Mouse (Mus musculus): ENCODE results near the gene Galnt11. TPM values are rescaled to one million over a fixed set of nuclear protein-coding genes. Genes with fewer than 3 reads are reported as not detected.

Gene Galnt11
- polyA plus RNA-seq, 1 experiment: 1.8 TPM

GRCm38 (mm10) chr5:25252825-25253544 lies 31.3 kb downstream of the Galnt11 start:
- Histone ChIP-seq H3K9me3 (no peaks in the 10 kb centered on the region), H3K27me3 (replicated peaks) (no peaks in the 10 kb centered on the region), H3K4me1 (0 out of 2 replicates have a peak, but pooled peaks cover 4% of the 10 kb centered on the region), H3K36me3 (replicated peaks; ENCODE audit: low read length) (peaks cover 63% of the 10 kb centered on the region), H3K4me3 (replicated peaks) (no peak overlapping the region)
- TF ChIP-seq GATA1 (IDR thresholded peaks at IDR 0.05; ENCODE audit: borderline replicate concordance, low read length) (no peak), FLI1 (IDR thresholded peaks at IDR 0.05; ENCODE audit: low read length) (no peak)

GRCm38 (mm10) chr5:25254491-25254890 lies 32.8 kb downstream of the Galnt11 start:
- TF ChIP-seq FLI1 (IDR thresholded peaks at IDR 0.05; ENCODE audit: low read length): no peak
- TF ChIP-seq GATA1 (IDR thresholded peaks at IDR 0.05; ENCODE audit: borderline replicate concordance, low read length): no peak

DNA sequence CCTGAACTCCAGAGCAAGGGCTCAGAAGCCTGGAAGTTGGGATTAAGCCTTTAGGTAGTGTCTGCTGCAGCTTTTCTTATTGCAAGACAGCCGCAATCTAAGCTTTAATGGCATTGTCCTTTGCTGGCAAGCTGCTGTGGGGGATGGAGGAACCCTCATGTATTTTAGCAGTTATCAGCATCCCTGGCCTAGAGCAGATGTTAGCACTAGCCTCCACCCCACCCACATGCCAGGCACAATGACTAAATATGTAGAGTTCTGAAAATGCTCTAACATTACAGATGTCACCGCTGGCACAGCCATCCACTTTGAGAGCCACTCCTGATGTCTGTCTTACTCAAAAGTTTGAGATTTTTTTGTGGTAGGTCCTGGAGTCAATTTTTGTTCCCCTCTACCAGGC lies 35.0 kb downstream of the Galnt11 start:
- TF ChIP-seq GATA1 (IDR thresholded peaks at IDR 0.05; ENCODE audit: borderline replicate concordance, low read length): no peak
- TF ChIP-seq FLI1 (IDR thresholded peaks at IDR 0.05; ENCODE audit: low read length): no peak
- no peaks in the 10 kb centered on the region for H3K9me3 ChIP-seq
- no peak overlapping the region for H3K4me3 ChIP-seq (replicated peaks)
- H3K27me3 ChIP-seq (replicated peaks): no peaks in the 10 kb centered on the region
- peaks cover 72% of the 10 kb centered on the region for H3K36me3 ChIP-seq (replicated peaks; ENCODE audit: low read length)
- 0 out of 2 replicates have a peak, but pooled peaks cover 4% of the 10 kb centered on the region for H3K4me1 ChIP-seq

More at GRCm38 (mm10) chr5:25254491-25254890, 32.8 kb downstream of the Galnt11 start:
- Histone ChIP-seq H3K36me3 (replicated peaks; ENCODE audit: low read length) (peaks cover 78% of the 10 kb centered on the region), H3K4me1 (0 out of 2 replicates have a peak, but pooled peaks cover 4% of the 10 kb centered on the region), H3K4me3 (replicated peaks) (no peak overlapping the region), H3K27me3 (replicated peaks) (no peaks in the 10 kb centered on the region), H3K9me3 (no peaks in the 10 kb centered on the region)

- TF ChIP-seq FLI1 (IDR thresholded peaks at IDR 0.05; ENCODE audit: low read length): no peak
- no peak for TF ChIP-seq GATA1 (IDR thresholded peaks at IDR 0.05; ENCODE audit: borderline replicate concordance, low read length)
- no peaks in the 10 kb centered on the region for H3K4me1 ChIP-seq
- no peaks in the 10 kb centered on the region for H3K27me3 ChIP-seq (replicated peaks)
- no peaks in the 10 kb centered on the region for H3K9me3 ChIP-seq
- peaks cover 80% of the 10 kb centered on the region for H3K36me3 ChIP-seq (replicated peaks; ENCODE audit: low read length)
- H3K4me3 ChIP-seq (replicated peaks): no peak overlapping the region
Observed at GRCm38 (mm10) chr5:25261452-25261851, 39.7 kb downstream of the Galnt11 start.

DNA sequence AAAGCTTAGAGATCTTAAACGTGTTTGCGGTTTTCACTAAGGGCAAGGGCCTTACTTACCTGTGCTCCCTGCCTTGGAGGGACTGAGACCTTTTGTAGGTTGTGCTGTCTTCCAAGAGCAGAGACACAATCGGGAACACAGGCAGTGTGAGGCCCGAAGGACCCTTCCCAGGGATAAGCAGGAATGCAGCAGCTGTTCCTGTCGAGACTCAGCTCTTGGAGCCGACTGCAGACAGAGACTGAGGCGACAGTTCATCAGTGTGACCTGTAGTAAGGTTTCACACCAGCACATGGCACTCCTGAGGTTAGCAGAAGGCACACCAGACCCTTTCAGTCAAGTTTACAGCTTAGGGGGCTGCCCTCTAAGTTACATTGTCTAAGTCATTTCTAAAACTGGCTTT lies 40.6 kb downstream of the Galnt11 start:
- Histone ChIP-seq H3K4me1 (0 out of 2 replicates have a peak, but pooled peaks cover 3% of the 10 kb centered on the region), H3K36me3 (replicated peaks; ENCODE audit: low read length) (peaks cover 80% of the 10 kb centered on the region), H3K9me3 (no peaks in the 10 kb centered on the region), H3K27me3 (replicated peaks) (no peaks in the 10 kb centered on the region), H3K4me3 (replicated peaks) (no peak overlapping the region)
- no peak for TF ChIP-seq GATA1 (IDR thresholded peaks at IDR 0.05; ENCODE audit: borderline replicate concordance, low read length)

- Histone ChIP-seq H3K4me3 (replicated peaks) (no peak overlapping the region), H3K36me3 (replicated peaks; ENCODE audit: low read length) (peaks cover 82% of the 10 kb centered on the region), H3K9me3 (no peaks in the 10 kb centered on the region), H3K4me1 (peaks cover 6% of the 10 kb centered on the region; the same call in 1 of the 2 replicates), H3K27me3 (replicated peaks) (no peaks in the 10 kb centered on the region)
- TF ChIP-seq GATA1 (IDR thresholded peaks at IDR 0.05; ENCODE audit: borderline replicate concordance, low read length): no peak
Observed at GRCm38 (mm10) chr5:25268258-25268888, 46.7 kb downstream of the Galnt11 start.

GRCm38 (mm10) chr5:25275629-25276028 lies 53.9 kb downstream of the Galnt11 start:
- Histone ChIP-seq H3K4me1 (peaks cover 1% of the 10 kb centered on the region; the same call in 1 of the 2 replicates), H3K36me3 (replicated peaks; ENCODE audit: low read length) (peaks cover 96% of the 10 kb centered on the region), H3K4me3 (replicated peaks) (no peak overlapping the region), H3K9me3 (no peaks in the 10 kb centered on the region), H3K27me3 (replicated peaks) (no peaks in the 10 kb centered on the region)
- TF ChIP-seq FLI1 (IDR thresholded peaks at IDR 0.05; ENCODE audit: low read length) (no peak), GATA1 (IDR thresholded peaks at IDR 0.05; ENCODE audit: borderline replicate concordance, low read length) (no peak)

- no peak overlapping the region for H3K4me3 ChIP-seq (replicated peaks)
- no peaks in the 10 kb centered on the region for H3K4me1 ChIP-seq
- TF ChIP-seq FLI1 (IDR thresholded peaks at IDR 0.05; ENCODE audit: low read length) (no peak), GATA1 (IDR thresholded peaks at IDR 0.05; ENCODE audit: borderline replicate concordance, low read length) (no peak)
- H3K27me3 ChIP-seq (replicated peaks): no peaks in the 10 kb centered on the region
- H3K9me3 ChIP-seq: no peaks in the 10 kb centered on the region
- H3K36me3 ChIP-seq (replicated peaks; ENCODE audit: low read length): peaks cover 96% of the 10 kb centered on the region
Observed at GRCm38 (mm10) chr5:25276365-25276764, 54.7 kb downstream of the Galnt11 start.

DNA sequence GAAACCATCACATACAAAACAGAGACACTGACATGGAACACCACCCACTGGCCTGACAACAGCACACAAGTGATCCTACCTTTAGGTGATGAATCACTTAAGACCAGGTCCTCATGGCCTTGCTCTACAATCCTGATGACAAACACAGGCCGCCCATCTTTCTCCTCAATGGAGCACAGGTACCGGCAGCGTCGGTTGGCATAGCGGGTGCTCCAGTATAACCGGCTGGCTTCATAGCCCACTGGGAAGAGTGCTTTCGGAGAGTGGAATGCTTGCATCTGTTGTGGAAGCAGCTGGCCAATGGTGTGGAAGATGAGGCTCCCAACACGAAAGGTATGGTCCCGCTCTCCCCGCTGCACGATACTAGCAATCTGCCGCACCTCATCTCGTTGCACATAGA lies 62.3 kb downstream of the Galnt11 start:
- Histone ChIP-seq H3K27me3 (replicated peaks) (no peaks in the 10 kb centered on the region), H3K4me3 (replicated peaks) (no peak overlapping the region), H3K4me1 (no peaks in the 10 kb centered on the region), H3K36me3 (replicated peaks; ENCODE audit: low read length) (peaks cover 99% of the 10 kb centered on the region), H3K9me3 (no peaks in the 10 kb centered on the region)
- no peak for TF ChIP-seq FLI1 (IDR thresholded peaks at IDR 0.05; ENCODE audit: low read length)
- TF ChIP-seq GATA1 (IDR thresholded peaks at IDR 0.05; ENCODE audit: borderline replicate concordance, low read length): no peak

DNA sequence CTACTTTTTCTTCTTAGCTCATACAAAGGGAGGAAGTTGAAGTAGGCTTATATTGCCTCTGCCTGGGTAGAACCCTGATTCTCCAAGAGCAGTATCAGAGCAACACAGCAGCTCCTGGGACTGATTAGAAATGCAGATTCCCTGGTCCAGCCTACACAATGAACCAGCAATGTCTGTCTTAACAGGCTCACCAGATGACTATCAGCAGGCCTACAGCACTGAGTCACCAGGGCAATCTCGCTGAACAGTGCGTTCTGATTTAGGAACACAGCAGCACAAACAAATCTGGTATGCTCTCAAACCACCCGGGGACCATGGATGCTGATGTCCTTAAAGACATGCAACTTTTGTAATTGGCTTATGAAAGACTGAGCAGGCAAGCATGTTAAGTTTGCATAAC lies 75.1 kb downstream of the Galnt11 start:
- Histone ChIP-seq H3K9me3 (no peaks in the 10 kb centered on the region), H3K4me1 (peaks cover 9% of the 10 kb centered on the region), H3K36me3 (replicated peaks; ENCODE audit: low read length) (peaks cover 93% of the 10 kb centered on the region), H3K27me3 (replicated peaks) (no peaks in the 10 kb centered on the region), H3K4me3 (replicated peaks) (no peak overlapping the region)
- TF ChIP-seq GATA1 (IDR thresholded peaks at IDR 0.05; ENCODE audit: borderline replicate concordance, low read length) (no peak), FLI1 (IDR thresholded peaks at IDR 0.05; ENCODE audit: low read length) (no peak)

Data from megakaryocyte, embryonic 14.5 days (primary cell).